Mouse (Mus musculus) midbrain, embryonic 10.5 days (tissue): ENCODE measurements around the gene A1cf. TPM values are rescaled to one million over a fixed set of nuclear protein-coding genes. Genes with fewer than 3 reads are reported as not detected.

Experiments
- DNase-seq: peaks from one replicate; pipeline ENCODE4 v3.0.0-alpha.2; 2017; ENCODE audit warnings: low spot score
- H3K27ac ChIP-seq: fragments of 300-500 bp; sonication (generic); replicated peaks from 2 replicates; pipeline ENCODE4 v1.5.1; 2016; ENCODE audit warnings: mild to moderate bottlenecking
- H3K27me3 ChIP-seq: fragments of 300-500 bp; sonication (generic); 2 replicates; pipeline ENCODE4 v1.6.1; 2016; ENCODE audit warnings: low read depth, mild to moderate bottlenecking; ENCODE audit not compliant: poor library complexity, severe bottlenecking
- H3K36me3 ChIP-seq: fragments of 300-500 bp; sonication (generic); 2 replicates; pipeline ENCODE4 v1.6.1; 2016; ENCODE audit warnings: mild to moderate bottlenecking, moderate library complexity
- H3K4me1 ChIP-seq: fragments of 300-500 bp; sonication (generic); 2 replicates; pipeline ENCODE4 v1.6.1; 2016
- H3K4me3 ChIP-seq: fragments of 300-500 bp; sonication (generic); 2 replicates; pipeline ENCODE4 v1.5.1; 2016; ENCODE audit warnings: mild to moderate bottlenecking, moderate library complexity
- H3K9me3 ChIP-seq: fragments of 300-500 bp; sonication (generic); replicated peaks from 2 replicates; pipeline ENCODE4 v1.6.1; 2016; ENCODE audit warnings: mild to moderate bottlenecking
- WGBS: fragments of 180-500 bp; shearing (Covaris S2); methylation state at CpG from one replicate; pipeline ENCODE4 v1.1.7; 2016; 5-methylcytosine and 5-hydroxymethylcytosine counted together
- polyA plus RNA-seq: library from polyadenylated mRNA; unstranded; fragments of >200 nt; fragmentation: Nextera tagmentation; extraction: Ambion mirVana; gene quantifications from 2 replicates; pipeline ENCODE4 v1.2.1, GENCODE M21; 2016

The A1cf gene
- polyA plus RNA-seq, 1 experiment from 2014 or later, result not detected

DNA sequence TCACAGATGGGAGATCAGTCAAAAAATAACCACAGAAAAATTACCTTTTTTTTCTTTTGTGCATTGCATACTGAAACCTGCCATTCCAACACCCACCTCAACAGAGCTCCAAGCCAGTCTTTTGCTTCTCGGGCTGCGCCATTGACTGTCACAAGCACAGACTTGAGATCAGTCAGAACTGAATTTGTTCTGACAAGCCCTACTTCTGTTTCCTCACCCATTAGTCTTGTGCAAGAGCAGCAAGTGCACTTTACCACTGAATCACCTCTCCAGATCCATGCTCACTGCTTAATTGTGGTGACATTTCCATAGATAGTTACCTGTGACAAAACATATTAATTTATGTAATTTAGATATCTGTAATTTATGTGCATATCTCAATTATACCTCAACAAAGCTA is 91.9 kb downstream of the A1cf start:
- no peaks in the 10 kb centered on the region for H3K27me3 ChIP-seq
- DNase-seq, result no peak
- no peak overlapping the region for H3K4me3 ChIP-seq
- 89% methylated on average over 2 of the region's 2 CpGs for WGBS
- no peaks in the 10 kb centered on the region for H3K4me1 ChIP-seq
- no peak overlapping the region for H3K27ac ChIP-seq
- no peaks in the 10 kb centered on the region for H3K9me3 ChIP-seq
- no peaks in the 10 kb centered on the region for H3K36me3 ChIP-seq

DNA sequence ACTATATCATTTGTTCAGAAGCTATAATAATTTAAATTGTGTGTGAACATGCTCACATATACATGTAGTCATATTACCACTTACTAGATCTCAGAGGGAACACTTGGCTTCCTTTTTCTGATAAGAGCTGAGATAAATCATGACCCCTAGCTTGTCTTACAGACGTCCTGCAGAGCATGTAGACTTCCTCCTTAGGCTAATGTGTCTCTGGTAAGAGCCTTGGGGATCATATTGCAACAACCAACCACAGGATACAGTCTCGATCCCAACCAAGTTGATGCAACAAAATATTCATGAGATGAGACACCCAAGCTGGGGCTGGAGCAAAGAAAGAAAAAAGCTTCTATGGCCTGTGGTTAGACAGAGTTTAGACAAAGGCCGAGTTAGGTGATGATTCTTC is 94.6 kb downstream of the A1cf start:
- Histone ChIP-seq H3K4me1 (no peaks in the 10 kb centered on the region), H3K27ac (no peak overlapping the region), H3K9me3 (no peaks in the 10 kb centered on the region), H3K36me3 (no peaks in the 10 kb centered on the region), H3K27me3 (no peaks in the 10 kb centered on the region), H3K4me3 (no peak overlapping the region)
- DNase-seq, result no peak
- 71% methylated on average over 3 of the region's 3 CpGs for WGBS

DNA sequence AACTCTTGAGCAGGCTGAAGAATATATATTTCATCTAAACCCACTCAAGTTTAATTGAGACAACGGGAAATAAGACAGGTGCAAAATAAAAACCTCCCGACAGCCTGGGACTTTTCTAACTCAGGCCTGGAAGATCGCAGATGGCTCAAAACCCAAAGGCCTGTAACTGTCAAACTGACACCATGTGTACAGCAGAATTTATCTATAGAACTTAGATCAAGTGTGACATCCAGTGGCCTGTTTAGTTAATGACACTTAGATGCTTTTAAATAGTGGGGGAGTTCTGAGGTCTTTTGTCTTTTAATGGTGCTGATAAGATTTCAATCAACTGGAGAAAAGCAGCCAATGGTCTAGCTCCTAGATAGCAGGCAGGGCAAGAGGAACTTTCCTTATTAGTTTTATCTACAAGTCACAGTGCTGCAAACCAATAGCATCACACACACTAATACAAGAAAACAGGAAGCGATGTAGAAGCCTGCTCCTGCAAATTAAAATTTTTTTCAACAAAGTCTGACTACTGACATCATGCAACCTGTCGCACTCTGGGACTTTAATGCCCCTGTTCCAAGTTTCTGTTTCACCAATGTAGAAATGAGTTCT is 99.5 kb downstream of the A1cf start:
- DNase-seq, result no peak
- no peaks in the 10 kb centered on the region for H3K4me1 ChIP-seq
- WGBS, result 80% methylated on average over 5 of the region's 5 CpGs
- no peaks in the 10 kb centered on the region for H3K9me3 ChIP-seq
- no peaks in the 10 kb centered on the region; the same call in 1 of the 2 replicates for H3K27me3 ChIP-seq
- H3K27ac ChIP-seq, result no peak overlapping the region
- no peak overlapping the region for H3K4me3 ChIP-seq
- no peaks in the 10 kb centered on the region for H3K36me3 ChIP-seq

DNA sequence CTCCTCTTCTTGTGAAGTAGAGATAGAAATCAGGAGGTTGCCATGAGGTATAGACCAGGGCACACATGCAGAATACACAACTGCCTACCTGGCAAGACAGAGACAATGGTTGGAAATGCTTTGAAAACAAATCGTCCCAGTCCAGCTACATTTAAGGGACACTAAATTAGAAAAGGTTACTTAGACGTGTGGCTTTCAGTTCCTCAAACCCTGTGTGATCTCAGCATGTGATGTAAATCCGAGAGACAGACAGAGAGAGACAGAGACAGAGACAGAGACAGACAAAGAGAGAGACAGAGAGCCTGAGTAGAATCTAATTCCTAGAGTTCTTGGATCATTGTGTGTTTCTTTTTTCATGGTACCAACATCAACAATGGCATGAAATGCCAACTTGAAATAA is 102.8 kb downstream of the A1cf start:
- no peak for DNase-seq
- no peak overlapping the region for H3K27ac ChIP-seq
- WGBS, result 56% methylated on average over 3 of the region's 3 CpGs

DNA sequence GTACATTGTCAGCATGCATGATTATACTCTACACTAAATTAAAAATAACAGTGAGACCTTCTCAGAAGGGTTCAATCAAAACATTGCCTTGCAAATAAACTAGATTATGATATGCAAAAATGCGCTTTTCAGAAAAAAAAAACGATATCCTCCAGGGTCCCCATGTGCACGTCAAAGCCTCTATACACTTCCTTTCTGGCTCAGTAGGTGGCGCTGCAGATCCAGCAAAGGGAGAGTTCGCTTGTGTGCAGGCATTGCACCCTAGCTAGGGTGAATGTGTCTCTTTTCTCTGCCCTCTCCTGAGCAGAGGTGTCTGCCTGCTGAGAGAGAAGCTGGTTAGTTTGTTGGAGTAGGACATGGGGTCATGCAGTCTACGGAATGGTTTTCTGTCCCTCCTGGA is 103.4 kb downstream of the A1cf start:
- Histone ChIP-seq H3K9me3 (no peaks in the 10 kb centered on the region), H3K27ac (no peak overlapping the region), H3K4me1 (no peaks in the 10 kb centered on the region), H3K4me3 (no peak overlapping the region), H3K27me3 (no peaks in the 10 kb centered on the region; the same call in 1 of the 2 replicates), H3K36me3 (no peaks in the 10 kb centered on the region)
- WGBS, result 15% methylated on average over 6 of the region's 6 CpGs
- peak; percentile 78 for DNase-seq

More for the DNA sequence above, 102.8 kb downstream of the A1cf start:
- no peaks in the 10 kb centered on the region; the same call in 1 of the 2 replicates for H3K27me3 ChIP-seq
- no peaks in the 10 kb centered on the region for H3K4me1 ChIP-seq
- H3K9me3 ChIP-seq, result no peaks in the 10 kb centered on the region
- H3K4me3 ChIP-seq, result no peak overlapping the region
- H3K36me3 ChIP-seq, result no peaks in the 10 kb centered on the region

DNA sequence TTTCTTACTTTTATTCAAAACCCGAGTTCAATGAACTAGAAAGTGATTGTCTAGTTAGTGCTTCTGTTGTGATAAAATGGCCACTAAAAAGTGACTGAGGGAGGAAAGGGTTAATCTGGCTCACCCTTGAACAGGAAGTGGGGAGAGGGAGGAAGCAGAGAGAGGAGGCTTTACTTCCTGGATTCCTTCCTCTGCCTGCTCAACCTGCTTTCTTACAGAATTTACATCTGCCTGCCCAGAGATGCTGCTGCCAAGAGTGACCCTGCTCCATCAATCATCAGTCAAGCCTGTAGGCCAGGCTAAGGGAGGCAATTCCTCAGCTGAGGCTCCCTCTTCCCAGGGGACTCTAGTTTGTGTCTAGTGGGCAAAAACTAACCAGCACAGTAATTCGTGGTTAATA is 107.3 kb downstream of the A1cf start:
- no peaks in the 10 kb centered on the region for H3K36me3 ChIP-seq
- 77% methylated on average over 2 of the region's 2 CpGs for WGBS
- no peak for DNase-seq
- no peaks in the 10 kb centered on the region for H3K27me3 ChIP-seq
- no peak overlapping the region for H3K4me3 ChIP-seq
- H3K27ac ChIP-seq, result no peak overlapping the region
- H3K9me3 ChIP-seq, result no peaks in the 10 kb centered on the region
- no peaks in the 10 kb centered on the region for H3K4me1 ChIP-seq

DNA sequence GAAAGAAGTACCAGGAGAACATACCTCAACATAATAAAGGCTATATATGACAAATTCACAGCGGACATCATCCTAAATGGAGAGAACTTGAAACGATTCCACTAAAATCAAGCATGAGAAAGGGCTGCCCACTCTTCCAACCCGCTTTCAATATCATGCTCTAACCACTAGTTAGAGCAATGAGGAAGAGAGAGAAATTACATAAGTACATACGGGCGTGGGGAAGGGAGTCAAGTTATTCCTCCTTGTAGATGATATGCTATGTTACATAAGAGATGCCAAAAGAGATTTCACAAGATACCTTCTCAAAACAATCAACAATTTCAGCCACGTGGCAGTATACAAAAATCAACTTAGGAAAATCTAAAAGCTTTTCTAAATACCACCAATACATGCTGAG is 122.5 kb downstream of the A1cf start:
- DNase-seq, result no peak
- Histone ChIP-seq H3K4me3 (no peak overlapping the region), H3K9me3 (no peaks in the 10 kb centered on the region), H3K27me3 (no peaks in the 10 kb centered on the region), H3K36me3 (no peaks in the 10 kb centered on the region), H3K27ac (no peak overlapping the region), H3K4me1 (no peaks in the 10 kb centered on the region)
- 92% methylated on average over 6 of the region's 6 CpGs for WGBS

DNA sequence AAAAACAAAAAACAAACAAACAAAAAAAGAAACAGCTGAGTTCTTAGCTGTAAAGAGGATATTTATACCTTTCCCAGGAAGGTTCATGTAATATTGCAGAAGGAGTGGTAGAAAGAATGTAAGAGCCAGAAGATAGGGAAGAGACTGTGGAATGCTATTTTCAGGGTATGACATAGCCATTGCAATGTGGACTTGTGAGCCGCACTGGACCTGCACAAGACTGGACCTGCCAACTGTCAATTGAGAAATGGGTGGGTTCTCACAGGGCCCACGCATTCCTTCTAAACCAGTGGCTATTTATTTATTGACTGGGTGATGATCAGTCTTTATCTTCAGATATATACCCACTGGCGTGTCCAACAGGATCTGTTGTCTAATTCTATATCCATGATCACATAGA is 128.4 kb downstream of the A1cf start:
- H3K9me3 ChIP-seq, result no peaks in the 10 kb centered on the region
- no peaks in the 10 kb centered on the region for H3K4me1 ChIP-seq
- no peaks in the 10 kb centered on the region for H3K36me3 ChIP-seq
- H3K27me3 ChIP-seq, result no peaks in the 10 kb centered on the region
- no peak for DNase-seq
- no peak overlapping the region for H3K27ac ChIP-seq
- 95% methylated on average over 3 of the region's 3 CpGs for WGBS
- no peak overlapping the region for H3K4me3 ChIP-seq

Other genes with a start within 250 kb of the A1cf start
- gene Prkg1, start 103.7 kb upstream of the A1cf start, polyA plus RNA-seq, result 3.2 and 5.4 TPM in 2 replicates
- 0.23 and 0.34 TPM in 2 replicates for gene Asah2, start 239.4 kb downstream of the A1cf start, polyA plus RNA-seq